Mouse (Mus musculus) CH12.LX (cell line): Measurements from ENCODE around the gene Gal3st2b. TPM values are rescaled to one million over a fixed set of nuclear protein-coding genes. Genes with fewer than 3 reads are reported as not detected.
"Not testable (repeated sequence)": the region's sequence is repeated elsewhere in the genome, so short reads cannot be mapped to it uniquely, and the experiment has no call there.

Experiments used
- DNase-seq: peaks from one replicate; pipeline ENCODE4 v3.0.0-alpha.2; 2013; ENCODE audit errors: extremely low read depth
- H3K27ac ChIP-seq: 2 replicates; pipeline ENCODE4 v1.5.1; 2012; ENCODE audit warnings: low read depth, mild to moderate bottlenecking, control low read depth, moderate library complexity; ENCODE audit not compliant: insufficient read depth
- H3K27me3 ChIP-seq: replicated peaks from 2 replicates; pipeline ENCODE3; 2012; ENCODE audit warnings: inconsistent platforms
- H3K36me3 ChIP-seq, 2 experiments: replicated peaks in 1 of 2; 2 replicates each; pipeline versions ENCODE3 to v1.6.1; 2012; ENCODE audit warnings: inconsistent platforms in 1 of 2, low read length in 1 of 2, mild to moderate bottlenecking in 1 of 2, mixed read lengths in 1 of 2, moderate library complexity in 1 of 2; ENCODE audit not compliant: control insufficient read depth in 1 of 2, insufficient read depth in 1 of 2
- H3K4me1 ChIP-seq, 2 experiments: 2 replicates each; pipeline ENCODE4 v1.6.1; 2012; ENCODE audit warnings: inconsistent platforms in 1 of 2, moderate library complexity in 1 of 2; ENCODE audit not compliant: insufficient read depth in 2 of 2, control insufficient read depth in 1 of 2
- H3K4me2 ChIP-seq: 2 replicates; pipeline ENCODE4 v1.6.1; 2012; ENCODE audit warnings: low read depth, mild to moderate bottlenecking, control low read depth; ENCODE audit not compliant: poor library complexity, insufficient read depth, severe bottlenecking
- H3K4me3 ChIP-seq, 3 experiments: fragments of 150-350 bp in 1 of 3; sonication (generic) in 1 of 3; replicated peaks in 1 of 3; 2 replicates each; pipeline versions ENCODE3 to v1.5.1; 2011 to 2012; ENCODE audit warnings: low read depth in 2 of 3, low read length in 2 of 3, mild to moderate bottlenecking in 2 of 3, moderate library complexity in 2 of 3, control low read depth in 1 of 3, improper control_type of control experiment in 1 of 3, inconsistent platforms in 1 of 3, mixed read lengths in 1 of 3; ENCODE audit not compliant: poor library complexity in 1 of 3
- H3K79me2 ChIP-seq: replicated peaks from 2 replicates; pipeline ENCODE4 v1.6.1; 2012; ENCODE audit warnings: mild to moderate bottlenecking, moderate library complexity; ENCODE audit not compliant: control insufficient read depth, poor library complexity, insufficient read depth, severe bottlenecking; ENCODE audit errors: extremely low read depth
- H3K9ac ChIP-seq: 2 replicates; pipeline ENCODE4 v1.6.1; 2012; ENCODE audit warnings: low read depth, mild to moderate bottlenecking, control low read depth, moderate library complexity; ENCODE audit not compliant: insufficient read depth
- H3K9me3 ChIP-seq: replicated peaks from 2 replicates; pipeline ENCODE3; 2012; ENCODE audit warnings: low read length, inconsistent platforms, mixed read lengths
- CTCF ChIP-seq, 2 experiments: IDR thresholded peaks in 1 of 2; conservative IDR thresholded peaks in 1 of 2; 2 replicates each; pipeline ENCODE4 v1.5.1; 2011 to 2012; ENCODE audit warnings: low read depth in 2 of 2, low read length in 2 of 2, improper control_type of control experiment in 1 of 2, inconsistent platforms in 1 of 2, mild to moderate bottlenecking in 1 of 2, moderate library complexity in 1 of 2
- ELF1 ChIP-seq: IDR thresholded peaks from 2 replicates; pipeline ENCODE4 v1.6.1; 2014; ENCODE audit warnings: low read depth, mild to moderate bottlenecking, inconsistent platforms, low read length, improper control_type of control experiment
- MYC ChIP-seq: IDR thresholded peaks from 2 replicates; pipeline ENCODE4 v1.6.1; 2011; ENCODE audit warnings: low read depth, mild to moderate bottlenecking, improper control_type of control experiment, low read length
- POLR2AphosphoS2 ChIP-seq: IDR thresholded peaks from 2 replicates; pipeline ENCODE4 v1.6.1; 2011; ENCODE audit warnings: low read depth, low read length, improper control_type of control experiment
- RCOR1 ChIP-seq: conservative IDR thresholded peaks from 2 replicates; pipeline ENCODE4 v1.6.1; 2012; ENCODE audit warnings: low read depth, mild to moderate bottlenecking, inconsistent platforms, low read length, improper control_type of control experiment
- UBTF ChIP-seq: IDR thresholded peaks from 2 replicates; pipeline ENCODE4 v1.6.1; 2012; ENCODE audit warnings: low read depth, mild to moderate bottlenecking, inconsistent platforms, low read length, improper control_type of control experiment, moderate library complexity
- USF2 ChIP-seq: conservative IDR thresholded peaks from 2 replicates; pipeline ENCODE4 v1.6.1; 2011; ENCODE audit warnings: low read depth, low read length, improper control_type of control experiment
- ZNF384 ChIP-seq: IDR thresholded peaks from 2 replicates; pipeline ENCODE4 v1.6.1; 2012; ENCODE audit warnings: low read depth, low read length, improper control_type of control experiment, inconsistent platforms
- dilution Hi-C: fragments of 300-500 bp; cut with MboI; formaldehyde crosslinking; loops from 2 replicates; pipeline ENCODE4 v1.14.3; 2020; ENCODE audit warnings: low sequenced_read_pairs; ENCODE audit not compliant: extremely low pct_unique_long_range_greater_than_20kb, extremely low pct_ligation_motif_present
- in situ Hi-C: fragments of 300-500 bp; cut with MboI; formaldehyde crosslinking; loops from 3 replicates; pipeline ENCODE4 v1.14.3; 2019; ENCODE audit warnings: low sequenced_read_pairs, low pct_ligation_motif_present, low pct_unique_long_range_greater_than_20kb, mixed read lengths
- polyA plus RNA-seq: library from polyadenylated mRNA; unstranded; fragments of >175 nt; gene quantifications from 2 replicates; pipeline ENCODE4 v1.2.1, GENCODE M21; 2012; ENCODE audit warnings: low read depth; ENCODE audit not compliant: insufficient read length
- total RNA-seq, 2 experiments: library from RNA; depleted of rRNA; stranded (reverse); fragments of 300-350 nt in 1 of 2; fragments of >200 nt in 1 of 2; gene quantifications; 2 replicates each; pipeline ENCODE4 v1.2.3; 2012 to 2014

Gene Gal3st2b
- total and polyA plus RNA-seq, 3 experiments, result not detected

DNA sequence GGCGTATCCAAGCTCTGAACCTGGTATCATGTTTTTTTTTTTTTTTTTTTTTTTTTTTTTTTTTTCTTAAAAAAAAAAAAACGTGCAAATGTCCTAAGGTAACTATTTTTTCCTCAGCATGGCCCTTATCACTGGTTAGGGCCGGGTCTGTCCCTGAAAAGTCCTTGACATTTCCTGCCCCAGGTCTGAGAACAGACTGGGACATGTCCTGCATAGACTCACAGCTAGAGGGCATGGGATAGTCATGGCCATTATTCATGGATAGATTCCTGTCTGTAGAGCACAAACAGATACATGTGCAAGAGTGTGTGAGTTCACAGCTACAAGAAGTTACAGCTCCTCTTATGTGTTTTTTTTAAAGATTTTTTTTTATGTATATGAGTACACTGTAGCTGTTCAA is 70.7 kb downstream of the Gal3st2b start:
- Histone ChIP-seq H3K9me3 (no peaks in the 10 kb centered on the region), H3K27ac (no peak overlapping the region), H3K36me3 (no peaks in the 10 kb centered on the region), H3K9ac (no peak overlapping the region), H3K4me3 (no peak overlapping the region), H3K27me3 (no peaks in the 10 kb centered on the region), H3K4me2 (no peak overlapping the region), H3K4me1 (peaks cover 0 to 8% of the 10 kb centered on the region in 2 experiments; a peak in 2 of 4 replicates), H3K79me2 (no peaks in the 10 kb centered on the region)
- no peak for DNase-seq
- in situ Hi-C loops (no loop called here), dilution Hi-C loops (no loop called here)
- no peak for TF ChIP-seq USF2
- peak in 1 of 2 experiments; percentile 9; a peak in 1 of 4 replicates for TF ChIP-seq CTCF (conservative IDR thresholded peaks at IDR 0.05 in 1 of 2, IDR thresholded peaks at IDR 0.05 in 1 of 2; ENCODE audit: low read depth in 2 of 2, low read length in 2 of 2)
- TF ChIP-seq POLR2AphosphoS2, result no peak
- TF ChIP-seq RCOR1, result no peak
- TF ChIP-seq UBTF, result no peak
- peak; percentile 8; the same call in 1 of the 2 replicates for TF ChIP-seq ZNF384
- no peak for TF ChIP-seq ELF1
- no peak for TF ChIP-seq MYC

GRCm38 (mm10) chr1:93990209-93990608 is 72.1 kb downstream of the Gal3st2b start, which contains the start of gene Gal3st2c:
TSS of gene Gal3st2c (plus strand) at chr1:93990509.
- H3K27me3 ChIP-seq, H3K36me3 ChIP-seq, H3K9me3 ChIP-seq, H3K4me3 ChIP-seq, dilution Hi-C loops, in situ Hi-C loops, H3K9ac ChIP-seq, DNase-seq, H3K79me2 ChIP-seq, H3K4me1 ChIP-seq, H3K27ac ChIP-seq, H3K4me2 ChIP-seq: not testable (repeated sequence)

GRCm38 (mm10) chr1:93991068-93991467 is 73.0 kb downstream of the Gal3st2b start:
- in situ Hi-C loops, result not testable (repeated sequence)

DNA sequence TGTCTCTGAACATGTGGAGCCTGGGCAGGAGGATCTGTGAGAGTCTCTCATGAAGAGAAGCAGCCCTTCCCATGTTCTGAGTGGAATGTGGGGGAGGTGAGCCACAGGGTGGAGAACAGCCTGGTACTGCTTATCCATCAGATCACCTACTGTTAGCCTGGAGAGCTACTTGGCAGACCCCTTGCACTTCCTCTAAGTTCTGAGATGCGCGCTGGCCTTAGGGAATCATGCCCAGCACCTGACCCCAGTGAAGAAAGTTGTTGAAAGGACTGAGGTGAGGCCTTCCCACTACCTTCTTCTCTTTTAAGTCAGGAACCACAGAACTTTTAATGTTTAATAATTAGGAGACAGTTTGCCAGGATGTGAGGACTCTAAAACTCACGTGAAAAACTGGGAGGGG is 73.4 kb downstream of the Gal3st2b start:
- H3K9me3 ChIP-seq, H3K27ac ChIP-seq, H3K36me3 ChIP-seq, dilution Hi-C loops, H3K27me3 ChIP-seq, H3K4me3 ChIP-seq, H3K9ac ChIP-seq, H3K4me2 ChIP-seq, H3K4me1 ChIP-seq, DNase-seq, in situ Hi-C loops, H3K79me2 ChIP-seq: not testable (repeated sequence)

More at GRCm38 (mm10) chr1:93991068-93991467, 73.0 kb downstream of the Gal3st2b start:
- H3K36me3 ChIP-seq, H3K27ac ChIP-seq, H3K27me3 ChIP-seq, H3K9ac ChIP-seq, H3K4me2 ChIP-seq, dilution Hi-C loops, H3K79me2 ChIP-seq, H3K9me3 ChIP-seq, H3K4me1 ChIP-seq, H3K4me3 ChIP-seq: not testable (repeated sequence)
- DNase-seq, result peak; percentile 6

Other genes with a start within 250 kb of the Gal3st2b start
- gene Bok, start 232.7 kb upstream of the Gal3st2b start, total RNA-seq (2012; rRNA removed), result 0.08 and 0.17 TPM in 2 replicates
- not detected in 2 replicates for gene Bok, start 232.7 kb upstream of the Gal3st2b start, total RNA-seq (2014; rRNA removed)
- not detected in 2 replicates for gene Bok, start 232.7 kb upstream of the Gal3st2b start, polyA plus RNA-seq
- gene Atg4b, start 166.8 kb upstream of the Gal3st2b start, total RNA-seq (2012; rRNA removed), result 20.1 and 24.7 TPM in 2 replicates
- 21.4 and 29.3 TPM in 2 replicates for gene Atg4b, start 166.8 kb upstream of the Gal3st2b start, total RNA-seq (2014; rRNA removed)
- 55.1 and 57.2 TPM in 2 replicates for gene Atg4b, start 166.8 kb upstream of the Gal3st2b start, polyA plus RNA-seq
- 45.3 and 50.2 TPM in 2 replicates for gene Thap4, start 163.4 kb upstream of the Gal3st2b start, total RNA-seq (2012; rRNA removed)
- gene Thap4, start 163.4 kb upstream of the Gal3st2b start, total RNA-seq (2014; rRNA removed), result 32.4 and 35.8 TPM in 2 replicates
- gene Thap4, start 163.4 kb upstream of the Gal3st2b start, polyA plus RNA-seq, result 52.4 and 53.0 TPM in 2 replicates
- 168 and 204 TPM in 2 replicates for gene Dtymk, start 116.4 kb upstream of the Gal3st2b start, total RNA-seq (2012; rRNA removed)
- gene Dtymk, start 116.4 kb upstream of the Gal3st2b start, total RNA-seq (2014; rRNA removed), result 278 and 286 TPM in 2 replicates
- gene Dtymk, start 116.4 kb upstream of the Gal3st2b start, polyA plus RNA-seq, result 196 TPM in 2 replicates
- 13.7 and 16.9 TPM in 2 replicates for gene Ing5, start 114.3 kb upstream of the Gal3st2b start, total RNA-seq (2012; rRNA removed)
- 16.2 and 16.3 TPM in 2 replicates for gene Ing5, start 114.3 kb upstream of the Gal3st2b start, total RNA-seq (2014; rRNA removed)
- gene Ing5, start 114.3 kb upstream of the Gal3st2b start, polyA plus RNA-seq, result 18.7 and 24.6 TPM in 2 replicates
- gene D2hgdh, start 93.4 kb upstream of the Gal3st2b start, total RNA-seq (2012; rRNA removed), result 12.1 and 14.3 TPM in 2 replicates
- 10.3 and 13.1 TPM in 2 replicates for gene D2hgdh, start 93.4 kb upstream of the Gal3st2b start, total RNA-seq (2014; rRNA removed)
- 10.2 and 11.1 TPM in 2 replicates for gene D2hgdh, start 93.4 kb upstream of the Gal3st2b start, polyA plus RNA-seq
- 0.04 TPM in 1 of 2 replicates, not detected in the other for gene Gal3st2, start 57.0 kb upstream of the Gal3st2b start, total RNA-seq (2012; rRNA removed)
- not detected in 2 replicates for gene Gal3st2, start 57.0 kb upstream of the Gal3st2b start, total RNA-seq (2014; rRNA removed)
- gene Gal3st2, start 57.0 kb upstream of the Gal3st2b start, polyA plus RNA-seq, result not detected in 2 replicates
- gene Gal3st2c, start 72.2 kb downstream of the Gal3st2b start, total RNA-seq (2012; rRNA removed), result not detected in 2 replicates
- gene Gal3st2c, start 72.2 kb downstream of the Gal3st2b start, total RNA-seq (2014; rRNA removed), result not detected in 2 replicates
- gene Gal3st2c, start 72.2 kb downstream of the Gal3st2b start, polyA plus RNA-seq, result not detected in 2 replicates
- gene Neu4, start 102.1 kb downstream of the Gal3st2b start, total RNA-seq (2012; rRNA removed), result not detected in 2 replicates
- gene Neu4, start 102.1 kb downstream of the Gal3st2b start, total RNA-seq (2014; rRNA removed), result not detected in 2 replicates
- gene Neu4, start 102.1 kb downstream of the Gal3st2b start, polyA plus RNA-seq, result not detected in 2 replicates
- 26.4 and 40.3 TPM in 2 replicates for gene Pdcd1, start 134.2 kb downstream of the Gal3st2b start, total RNA-seq (2012; rRNA removed)
- 26.5 and 30.1 TPM in 2 replicates for gene Pdcd1, start 134.2 kb downstream of the Gal3st2b start, total RNA-seq (2014; rRNA removed)
- 35.1 and 36.7 TPM in 2 replicates for gene Pdcd1, start 134.2 kb downstream of the Gal3st2b start, polyA plus RNA-seq